Comparison of ENCODE assay signal across 27 mouse cellular contexts in genomic region chr9:106262075-106262474, GRCm38 (mm10). TPM values are rescaled to one million over a fixed set of nuclear protein-coding genes. Genes with fewer than 3 reads are reported as not detected.
"Had no signal": no experiment of that assay in that cellular context is flagged by ENCODE, and none has a peak within 500 bp of the region (broad histone marks: within the 10 kb centered on the region; RNA-seq: fewer than 3 reads in every experiment).

No protein-coding gene starts in this region.

- H3K9ac ChIP-seq: heart, embryonic 13.5 days; heart, embryonic 15.5 days; hindbrain, embryonic 14.5 days; intestine, embryonic 15.5 days; limb, embryonic 12.5 days; liver, embryonic 13.5 days had no signal

- H3K4me1 ChIP-seq: heart, embryonic 13.5 days; heart, embryonic 15.5 days; limb, embryonic 12.5 days had no signal

- H3K27ac ChIP-seq: gastrocnemius, adult 2 months; heart, adult 2 months; heart, embryonic 13.5 days; heart, embryonic 15.5 days; hindbrain, embryonic 14.5 days; intestine, embryonic 15.5 days; layer of hippocampus, adult 2 months; left cerebral cortex, adult 2 months; limb, embryonic 10.5 days; limb, embryonic 12.5 days; liver, embryonic 13.5 days had no signal

- H3K36me3 ChIP-seq: heart, embryonic 13.5 days; heart, embryonic 15.5 days; intestine, embryonic 15.5 days; limb, embryonic 10.5 days; limb, embryonic 12.5 days; liver, embryonic 13.5 days had no signal

- DNase-seq: gastrocnemius, adult 2 months; gastrocnemius, postnatal 10 days; gastrocnemius, postnatal 25 days; heart, adult 11 months; heart, adult 2 months; heart, postnatal 14 days; heart, postnatal 36 days; kidney, adult 18-20 months; kidney, adult 8-10 months; kidney, postnatal 10 days; kidney, postnatal 25 days; kidney, postnatal 4 days; liver, embryonic 13.5 days had no signal

- ATAC-seq: hindbrain, embryonic 16.5 days; inflammation-experienced regulatory T-cells, adult 6 months; intestine, embryonic 15.5 days; intestine, postnatal 0 days had no signal

- H3K9me3 ChIP-seq: heart, embryonic 13.5 days; heart, embryonic 15.5 days; intestine, embryonic 15.5 days; limb, embryonic 10.5 days; limb, embryonic 12.5 days; liver, embryonic 13.5 days had no signal

- H3K4me2 ChIP-seq: heart, embryonic 11.5 days; heart, embryonic 13.5 days; heart, embryonic 15.5 days; hindbrain, embryonic 14.5 days; intestine, embryonic 15.5 days; limb, embryonic 12.5 days; liver, embryonic 11.5 days; liver, embryonic 13.5 days had no signal

- H3K4me3 ChIP-seq: gastrocnemius, adult 2 months; heart, adult 2 months; heart, embryonic 13.5 days; heart, embryonic 15.5 days; intestine, embryonic 15.5 days; layer of hippocampus, adult 2 months; left cerebral cortex, adult 2 months; limb, embryonic 10.5 days; limb, embryonic 12.5 days; liver, embryonic 13.5 days had no signal

- H3K27me3 ChIP-seq: heart, embryonic 13.5 days; heart, embryonic 15.5 days; intestine, embryonic 15.5 days; limb, embryonic 12.5 days; liver, embryonic 13.5 days had no signal

RNA-seq across cellular contexts. Expression of gene Tlr9, which starts 39.7 kb away (rescaled TPM):
- polyA plus RNA-seq: heart, embryonic 11.5 days; heart, embryonic 13.5 days; hindbrain, embryonic 11.5 days; limb, embryonic 10.5 days; limb, embryonic 12.5 days; liver, embryonic 11.5 days had no signal
